ENCODE assay signal across 8 mouse cellular contexts in genomic region chr7:82625342-82625741, GRCm38 (mm10). TPM values are rescaled to one million over a fixed set of nuclear protein-coding genes. Genes with fewer than 3 reads are reported as not detected.
DNase-seq lines count a peak whose midpoint lies in the region; ATAC-seq and TF ChIP-seq lines count a peak whose summit lies in the region.

No protein-coding gene starts in this region.

- no peak for TF ChIP-seq EP300 in lung, postnatal 0 days (IDR thresholded peaks at IDR 0.05)

- no peak overlapping the region for H3K9ac ChIP-seq in lung, postnatal 0 days (replicated peaks; ENCODE audit: low read depth)

- H3K4me2 ChIP-seq in lung, postnatal 0 days (replicated peaks; ENCODE audit: low read depth, low read length): no peak overlapping the region

- H3K4me1 ChIP-seq in lung, postnatal 0 days (ENCODE audit: insufficient read depth, low read depth, low read length): no peaks in the 10 kb centered on the region

- H3K4me3 ChIP-seq in lung, postnatal 0 days (ENCODE audit: low read depth, low read length): no peak overlapping the region

- H3K27me3 ChIP-seq in lung, postnatal 0 days (replicated peaks; ENCODE audit: insufficient read depth, low read length): no peaks in the 10 kb centered on the region

- no peak overlapping the region for H3K27ac ChIP-seq in lung, postnatal 0 days (ENCODE audit: low read length)

- no peak for ATAC-seq in lung, postnatal 0 days
- peak; percentile 91 for ATAC-seq in megakaryocyte progenitor cell, adult 5-6 weeks (replicated peaks; ENCODE audit: poor library complexity)

- no peak for TF ChIP-seq CTCF in lung, postnatal 0 days (IDR thresholded peaks at IDR 0.05)

- no peaks in the 10 kb centered on the region for H3K36me3 ChIP-seq in lung, postnatal 0 days (ENCODE audit: insufficient read depth, low read length)

- 17% methylated on average over 7 of the region's 7 CpGs for WGBS in lung, postnatal 0 days

- DNase-seq in lung, postnatal 0 days (ENCODE audit: low spot score): peak; percentile 23
- DNase-seq in lung, postnatal 25 days (ENCODE audit: low spot score): no peak
- peak; percentile 86 for DNase-seq in ZHBTc4 (ENCODE audit: low read depth, low spot score)
- DNase-seq in gastrocnemius, postnatal 4 days (ENCODE audit: low spot score in 2 of 2): peak; percentile 44 to 72
- no peak for DNase-seq in frontal cortex, postnatal 14 days (ENCODE audit: low spot score in 2 of 2)
- DNase-seq in cerebellum, postnatal 36 days: no peak
- DNase-seq in frontal cortex, postnatal 10 days (ENCODE audit: low spot score in 2 of 2): no peak

- no peaks in the 10 kb centered on the region for H3K9me3 ChIP-seq in lung, postnatal 0 days (ENCODE audit: low read length)

RNA-seq across cellular contexts. Expression of gene Saxo2, which starts 23.0 kb away (rescaled TPM):
- 15.1 and 17.3 TPM in 2 replicates for polyA plus RNA-seq in lung, postnatal 0 days (2015; fragmentation: Nextera tagmentation; extraction: Ambion mirVana)
- 1 to 10 TPM; 3.0 to 3.3 TPM for total RNA-seq in gastrocnemius, postnatal 4 days (2021)
- total RNA-seq in megakaryocyte progenitor cell, adult 5-6 weeks (2015): 0.79 and 1.4 TPM in 2 replicates
- 0.47 and 0.50 TPM in 2 replicates for total RNA-seq in megakaryocyte progenitor cell, adult 5-6 weeks (2017)

RNA-seq across cellular contexts. Expression of gene Efl1, which starts 23.1 kb away (rescaled TPM):
- polyA plus RNA-seq in lung, postnatal 0 days (2015; fragmentation: Nextera tagmentation; extraction: Ambion mirVana): 13.9 and 14.3 TPM in 2 replicates
- total RNA-seq in gastrocnemius, postnatal 4 days (2021): 10 to 100 TPM; 14.5 to 19.9 TPM
- 17.5 and 19.6 TPM in 2 replicates for total RNA-seq in megakaryocyte progenitor cell, adult 5-6 weeks (2015)
- total RNA-seq in megakaryocyte progenitor cell, adult 5-6 weeks (2017): 26.8 and 27.9 TPM in 2 replicates

Comparison
In these comparisons a context has a peak if more than half of its experiments do, and no peak if none do; other contexts are left out.
1. DNase-seq: peak in lung, postnatal 0 days (single experiment), ZHBTc4 (single experiment) and gastrocnemius, postnatal 4 days (2 of 2); none in lung, postnatal 25 days (single experiment), frontal cortex, postnatal 14 days (0 of 2), cerebellum, postnatal 36 days (0 of 2) and frontal cortex, postnatal 10 days (0 of 2).